Mouse (Mus musculus): ENCODE measurements around the gene Hist1h3d. TPM values are rescaled to one million over a fixed set of nuclear protein-coding genes. Genes with fewer than 3 reads are reported as not detected.
"Not testable (repeated sequence)": the region's sequence is repeated elsewhere in the genome, so short reads cannot be mapped to it uniquely, and the experiment has no call there.

Gene Hist1h3d
- polyA plus RNA-seq, 1 experiment from 2014 or later = 6.5 TPM

DNA sequence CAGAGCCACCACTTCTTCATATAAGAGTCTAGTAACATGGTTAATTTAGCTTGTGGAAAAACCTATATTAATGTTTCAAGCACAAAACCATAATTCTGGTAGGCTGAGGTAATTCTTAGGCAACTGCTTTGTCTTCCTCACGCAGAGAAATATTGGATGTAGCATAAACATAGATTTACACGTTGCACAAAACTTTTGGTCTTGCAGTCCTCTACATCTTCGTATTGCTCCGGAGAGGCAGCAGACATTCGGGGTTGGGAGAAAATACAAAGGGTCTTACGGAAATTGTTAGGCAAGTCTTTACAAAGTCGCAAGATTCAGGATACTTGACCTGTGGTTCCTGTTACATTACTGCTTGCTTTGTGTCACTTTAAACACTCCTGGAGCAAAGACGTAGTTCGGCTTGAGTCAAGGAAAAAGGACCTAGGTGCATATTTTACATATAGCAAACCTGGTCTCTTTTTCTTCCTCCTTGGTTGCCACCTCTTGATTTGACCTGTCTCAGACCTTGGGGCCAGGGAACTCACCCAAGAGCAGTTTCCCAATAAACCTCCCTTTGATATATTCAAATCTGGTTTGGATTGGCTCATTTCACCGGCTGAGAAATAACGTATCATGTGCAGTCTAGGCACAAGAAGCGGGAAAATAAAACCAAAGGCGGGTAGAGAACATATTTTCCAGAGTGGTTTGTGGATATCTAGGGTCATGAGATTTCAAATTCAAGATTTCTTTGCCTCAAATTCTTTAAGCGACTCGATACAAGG lies 41.0 kb upstream of the Hist1h3d start:
- 0 out of 2 replicates have a peak, but pooled peaks have one; percentile 13 for ATAC-seq (replicated peaks; ENCODE audit: low FRiP score)
- peak overlapping the region; percentile 58 for H3K4me2 ChIP-seq
- H3K4me1 ChIP-seq = peaks cover 40% of the 10 kb centered on the region
- H3K9ac ChIP-seq = peak overlapping the region; percentile 40
- H3K4me3 ChIP-seq (replicated peaks) = peak overlapping the region; percentile 56
- H3K27ac ChIP-seq = peak overlapping the region; percentile 98
- WGBS = under 1% methylated on average over 15 of the region's 15 CpGs
- H3K36me3 ChIP-seq = no peaks in the 10 kb centered on the region
- H3K27me3 ChIP-seq = no peaks in the 10 kb centered on the region
- no peaks in the 10 kb centered on the region for H3K9me3 ChIP-seq (replicated peaks)

GRCm38 (mm10) chr13:23535137-23536075 lies 40.2 kb upstream of the Hist1h3d start, which contains the start of gene Hist1h3g:
Hist1h3g (plus strand) TSS chr13:23535422.
- H3K9ac ChIP-seq = peak within 1 kb of the TSS; percentile 57
- H3K4me1 ChIP-seq = peaks cover 42% of the 10 kb centered on the region
- peak within 1 kb of the TSS; percentile 58 for H3K4me2 ChIP-seq
- not testable (repeated sequence) for H3K36me3 ChIP-seq; H3K27me3 ChIP-seq; H3K9me3 ChIP-seq (replicated peaks)
- peak within 1 kb of the TSS; percentile 56 for H3K4me3 ChIP-seq (replicated peaks)
- H3K27ac ChIP-seq = peak within 1 kb of the TSS; percentile 98
- peak; percentile 94 for ATAC-seq (replicated peaks; ENCODE audit: low FRiP score)
- WGBS = under 1% methylated on average over 50 of the region's 62 CpGs

DNA sequence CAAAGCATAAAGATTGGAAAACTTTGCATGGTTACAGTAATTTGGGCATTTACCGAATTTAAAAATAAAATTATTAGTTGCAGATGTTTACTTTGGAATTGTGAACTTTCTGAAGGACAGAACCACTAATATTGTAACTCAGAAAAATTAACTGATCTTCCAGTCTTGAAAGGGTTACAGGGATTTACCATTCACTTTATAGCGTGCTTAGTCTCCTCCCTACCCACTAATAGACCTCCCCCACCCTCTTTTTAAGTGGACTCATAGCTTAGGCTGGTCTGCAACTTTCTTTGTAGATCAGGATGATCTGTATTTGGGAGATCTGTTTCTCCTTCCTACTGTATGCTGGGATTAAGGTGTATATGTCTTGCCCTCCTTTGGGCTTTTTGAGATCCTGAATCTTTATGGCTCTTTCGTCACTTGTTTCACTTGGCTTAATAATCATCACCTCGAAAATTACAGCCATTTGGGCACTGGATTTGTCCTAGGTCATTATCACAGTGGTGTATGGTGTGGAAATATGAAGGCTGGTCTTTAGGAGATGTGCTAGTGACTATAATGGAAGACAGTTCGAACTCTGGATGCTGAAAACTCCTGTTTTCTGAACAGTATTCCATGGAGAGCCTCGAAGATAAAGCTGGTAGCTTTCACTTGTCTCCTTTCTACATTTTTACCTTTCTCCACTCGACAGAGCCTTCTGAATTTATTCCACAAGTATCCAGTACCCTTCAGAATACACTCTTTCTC lies 39.3 kb upstream of the Hist1h3d start:
- Histone ChIP-seq H3K4me2 (peak overlapping the region; percentile 58), H3K9me3 (replicated peaks) (no peaks in the 10 kb centered on the region)
- 13% methylated on average over 7 of the region's 7 CpGs for WGBS

DNA sequence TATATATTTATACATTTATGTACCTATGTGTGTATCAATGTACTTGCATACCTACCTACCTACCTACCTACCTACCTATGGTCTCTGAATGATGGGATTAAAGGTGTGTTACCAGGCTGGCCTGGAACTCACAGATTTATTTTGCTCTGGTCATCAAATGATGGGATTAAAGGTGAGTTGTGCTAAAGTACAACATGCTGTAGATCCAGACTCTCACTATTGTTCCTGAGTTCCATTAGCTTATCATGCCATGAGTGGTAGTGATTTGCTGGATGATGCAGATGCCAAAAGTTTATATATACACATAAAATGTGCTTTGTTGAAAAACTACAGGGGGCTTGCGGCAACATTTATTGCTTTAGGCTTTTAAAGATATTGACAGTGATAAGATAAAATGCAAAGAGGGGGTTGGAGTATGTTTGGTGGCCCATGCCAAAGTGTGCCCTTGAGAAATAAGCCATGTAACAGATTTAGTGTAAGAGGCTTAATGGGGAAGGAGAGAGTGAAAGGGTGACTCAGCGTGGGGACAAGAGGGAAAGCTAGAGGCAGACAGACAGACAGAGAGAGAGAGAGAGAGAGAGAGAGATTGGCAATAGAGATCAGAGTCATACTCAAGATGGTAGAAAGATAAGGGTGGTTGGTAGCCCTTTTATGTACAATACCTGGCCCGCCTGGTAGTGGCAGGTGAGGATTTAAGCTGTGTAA lies 38.4 kb upstream of the Hist1h3d start:
- Histone ChIP-seq H3K9me3 (replicated peaks) (no peaks in the 10 kb centered on the region), H3K36me3 (no peaks in the 10 kb centered on the region), H3K27ac (0 out of 2 replicates have a peak overlapping the region, but pooled peaks have one; percentile 13), H3K4me2 (peak overlapping the region; percentile 58), H3K4me1 (peaks cover 45% of the 10 kb centered on the region), H3K9ac (no peak overlapping the region), H3K4me3 (replicated peaks) (peak overlapping the region; percentile 56), H3K27me3 (no peaks in the 10 kb centered on the region)
- ATAC-seq (replicated peaks; ENCODE audit: low FRiP score) = no peak
- WGBS = 73% methylated on average over 3 of the region's 3 CpGs

More for the DNA sequence above, 39.3 kb upstream of the Hist1h3d start:
- Histone ChIP-seq H3K9ac (peak overlapping the region; percentile 57), H3K4me1 (peaks cover 46% of the 10 kb centered on the region), H3K4me3 (replicated peaks) (peak overlapping the region; percentile 56), H3K36me3 (no peaks in the 10 kb centered on the region), H3K27me3 (no peaks in the 10 kb centered on the region), H3K27ac (peak overlapping the region; percentile 98)
- ATAC-seq (replicated peaks; ENCODE audit: low FRiP score) = no peak

DNA sequence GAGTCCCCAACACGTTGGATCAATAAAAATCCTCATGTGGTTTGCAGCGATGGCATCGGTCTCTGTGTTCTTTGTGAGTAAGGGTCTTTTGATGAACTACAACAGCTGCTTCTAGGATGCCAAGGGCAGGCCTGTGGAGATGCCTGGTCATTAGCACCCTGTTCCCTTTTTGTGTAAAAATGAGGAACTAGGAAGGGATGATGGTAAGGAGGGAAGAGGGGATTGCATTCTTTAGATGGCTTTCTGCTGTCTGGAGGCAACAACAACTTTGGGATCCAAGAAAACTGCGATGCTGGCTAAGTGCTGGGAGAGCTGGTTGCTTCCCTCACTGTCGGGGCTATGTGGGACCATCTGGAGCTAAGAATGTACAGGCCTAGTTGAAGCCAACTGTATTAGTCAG lies 37.3 kb upstream of the Hist1h3d start:
- WGBS = 74% methylated on average over 5 of the region's 5 CpGs
- H3K27me3 ChIP-seq = no peaks in the 10 kb centered on the region
- 0 out of 2 replicates have a peak overlapping the region, but pooled peaks have one; percentile 18 for H3K27ac ChIP-seq
- no peak overlapping the region for H3K9ac ChIP-seq
- H3K4me1 ChIP-seq = peaks cover 41% of the 10 kb centered on the region
- no peaks in the 10 kb centered on the region for H3K9me3 ChIP-seq (replicated peaks)
- H3K4me2 ChIP-seq = 0 out of 2 replicates have a peak overlapping the region, but pooled peaks have one; percentile 2
- ATAC-seq (replicated peaks; ENCODE audit: low FRiP score) = no peak
- H3K36me3 ChIP-seq = no peaks in the 10 kb centered on the region
- no peak overlapping the region for H3K4me3 ChIP-seq (replicated peaks)

DNA sequence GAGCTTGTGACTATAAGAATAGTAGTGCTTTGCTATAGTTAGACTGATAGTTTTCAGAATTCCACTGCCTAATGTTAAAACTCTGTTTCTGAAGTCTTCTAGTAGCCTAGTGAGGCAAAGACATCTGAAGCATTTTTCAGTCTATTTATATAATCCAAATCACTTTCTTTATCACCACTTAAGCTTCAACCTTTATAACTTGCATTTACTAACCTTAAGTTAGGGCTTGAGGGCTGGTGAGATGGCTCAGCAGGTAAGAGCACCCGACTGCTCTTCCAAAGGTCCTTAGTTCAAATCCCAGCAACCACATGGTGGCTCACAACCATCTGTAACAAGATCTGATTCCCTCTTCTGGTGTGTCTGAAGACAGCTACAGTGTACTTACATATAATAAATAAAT lies 35.7 kb upstream of the Hist1h3d start:
- not testable (repeated sequence) for H3K36me3 ChIP-seq; H3K27me3 ChIP-seq; H3K27ac ChIP-seq; ATAC-seq (replicated peaks; ENCODE audit: low FRiP score); H3K4me3 ChIP-seq (replicated peaks); H3K4me2 ChIP-seq; H3K9ac ChIP-seq; H3K9me3 ChIP-seq (replicated peaks)
- H3K4me1 ChIP-seq = peaks cover 35% of the 10 kb centered on the region
- WGBS = 85% methylated on average over 1 of the region's 1 CpGs

DNA sequence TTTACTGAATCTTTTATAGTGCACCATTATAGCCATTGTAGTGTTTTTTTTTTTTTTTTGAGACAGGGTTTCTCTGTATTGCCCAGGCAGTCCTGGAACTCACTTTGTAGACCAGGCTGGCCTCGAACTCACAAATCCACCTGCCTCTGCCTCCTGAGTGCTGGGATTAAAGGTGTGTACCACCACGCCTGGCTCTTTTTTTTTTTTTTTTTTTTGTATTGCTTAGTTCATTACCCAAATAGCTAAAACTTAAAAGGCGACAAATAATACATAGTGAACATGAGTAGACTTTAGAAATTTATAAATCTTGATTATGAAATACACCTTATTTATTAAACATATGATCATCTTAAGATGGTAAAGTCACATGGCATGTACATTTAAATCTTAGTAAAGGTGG lies 34.1 kb upstream of the Hist1h3d start:
- Histone ChIP-seq H3K4me3 (replicated peaks) (no peak overlapping the region), H3K4me1 (peaks cover 28% of the 10 kb centered on the region), H3K36me3 (no peaks in the 10 kb centered on the region), H3K27ac (no peak overlapping the region), H3K9me3 (replicated peaks) (no peaks in the 10 kb centered on the region), H3K27me3 (no peaks in the 10 kb centered on the region), H3K4me2 (no peak overlapping the region), H3K9ac (no peak overlapping the region)
- 87% methylated on average over 3 of the region's 3 CpGs for WGBS
- ATAC-seq (replicated peaks; ENCODE audit: low FRiP score) = no peak

- peak overlapping the region; percentile 52 for H3K4me3 ChIP-seq (replicated peaks)
- peak overlapping the region; percentile 57 for H3K9ac ChIP-seq
- not testable (repeated sequence) for ATAC-seq (replicated peaks; ENCODE audit: low FRiP score); H3K36me3 ChIP-seq; H3K9me3 ChIP-seq (replicated peaks); H3K27me3 ChIP-seq
- H3K4me2 ChIP-seq = peak overlapping the region; percentile 74
- peak overlapping the region; percentile 96 for H3K27ac ChIP-seq
- 5% methylated on average over 3 of the region's 3 CpGs for WGBS
- peaks cover 20% of the 10 kb centered on the region; the same call in 1 of the 2 replicates for H3K4me1 ChIP-seq
Measured at GRCm38 (mm10) chr13:23542225-23542980, 33.2 kb upstream of the Hist1h3d start.

GRCm38 (mm10) chr13:23542999-23543607 lies 32.5 kb upstream of the Hist1h3d start, which contains the start of gene Hist1h2bh:
Hist1h2bh (minus strand) TSS chr13:23543392.
- H3K4me3 ChIP-seq (replicated peaks) = peak within 1 kb of the TSS; percentile 52
- peak within 1 kb of the TSS; percentile 97 for H3K27ac ChIP-seq
- peak within 1 kb of the TSS; percentile 74 for H3K4me2 ChIP-seq
- not testable (repeated sequence) for H3K9me3 ChIP-seq (replicated peaks); H3K36me3 ChIP-seq; H3K27me3 ChIP-seq
- peak within 1 kb of the TSS; percentile 57 for H3K9ac ChIP-seq
- peak; percentile 95 for ATAC-seq (replicated peaks; ENCODE audit: low FRiP score)
- peaks cover 16% of the 10 kb centered on the region; the same call in 1 of the 2 replicates for H3K4me1 ChIP-seq
- under 1% methylated on average over 28 of the region's 42 CpGs for WGBS

All from kidney, embryonic 15.5 days (tissue).